Mouse (Mus musculus) liver, postnatal 0 days (tissue): Measurements from ENCODE around the gene Hemk1.

Source experiments
- CTCF ChIP-seq: sonication (generic); IDR thresholded peaks from 2 replicates; pipeline ENCODE4 v1.5.1; 2016; ENCODE audit warnings: antibody characterized with exemption, low read depth
- EP300 ChIP-seq: IDR thresholded peaks from 2 replicates; pipeline ENCODE4 v1.6.1; 2016; ENCODE audit warnings: antibody characterized with exemption, low read depth, mild to moderate bottlenecking

- TF ChIP-seq CTCF (no peak), EP300 (no peak)
These were observed 42.1 kb downstream of the Hemk1 start for GRCm38 (mm10) chr9:107296041-107296440.
